Mouse (Mus musculus) brain, embryonic 14.5 days (tissue): ENCODE measurements around the gene Ccdc60.

ENCODE experiments used
- CTCF ChIP-seq: fragments of 200-500 bp; IDR thresholded peaks from 2 replicates; pipeline ENCODE4 v1.5.1; 2012; ENCODE audit warnings: inconsistent platforms, mild to moderate bottlenecking, moderate library complexity, borderline replicate concordance; ENCODE audit not compliant: insufficient read depth, insufficient read length; ENCODE audit errors: extremely low read depth
- POLR2A ChIP-seq: fragments of 200-500 bp; IDR thresholded peaks from 2 replicates; pipeline ENCODE4 v1.6.1; 2012; ENCODE audit warnings: mild to moderate bottlenecking, inconsistent platforms, borderline replicate concordance; ENCODE audit not compliant: poor library complexity, insufficient read depth, insufficient read length, severe bottlenecking; ENCODE audit errors: extremely low read depth

- no peak for TF ChIP-seq CTCF
- TF ChIP-seq POLR2A: no peak
Observed at GRCm38 (mm10) chr5:116280518-116280917, 8.3 kb downstream of the Ccdc60 start.
